Mouse (Mus musculus) neural tube, embryonic 11.5 days (tissue): ENCODE results near the gene Msi2. TPM values are rescaled to one million over a fixed set of nuclear protein-coding genes. Genes with fewer than 3 reads are reported as not detected.

Source experiments
- ATAC-seq: fragments of 200-750 bp; cut with Nextera tagmentation; 2 replicates; pipeline ENCODE4 v1.8.0; 2017; ENCODE audit warnings: moderate number of reproducible peaks, mild to moderate bottlenecking, moderate TSS enrichment, moderate library complexity; ENCODE audit not compliant: insufficient read depth, low FRiP score, low TSS enrichment
- DNase-seq: peaks from one replicate; pipeline ENCODE4 v3.0.0-alpha.2; 2015; ENCODE audit warnings: low spot score
- H3K27ac ChIP-seq: fragments of 300-500 bp; sonication (generic); 2 replicates; pipeline ENCODE4 v1.5.1; 2014; ENCODE audit warnings: low read depth, mild to moderate bottlenecking, low read length
- H3K27me3 ChIP-seq: fragments of 300-500 bp; sonication (generic); 2 replicates; pipeline ENCODE4 v1.6.1; 2014; ENCODE audit warnings: mild to moderate bottlenecking, low read length, mixed read lengths; ENCODE audit not compliant: control insufficient read depth, insufficient read depth
- H3K36me3 ChIP-seq: fragments of 300-500 bp; sonication (generic); 2 replicates; pipeline ENCODE4 v1.6.1; 2014; ENCODE audit warnings: mild to moderate bottlenecking, low read length, moderate library complexity, mixed read lengths; ENCODE audit not compliant: control insufficient read depth, insufficient read depth
- H3K4me1 ChIP-seq: fragments of 300-500 bp; sonication (generic); 2 replicates; pipeline ENCODE4 v1.6.1; 2014; ENCODE audit warnings: low read length, mixed read lengths; ENCODE audit not compliant: control insufficient read depth, insufficient read depth
- H3K4me2 ChIP-seq: fragments of 300-500 bp; sonication (generic); 2 replicates; pipeline ENCODE4 v1.6.1; 2014; ENCODE audit warnings: low read depth, mild to moderate bottlenecking, moderate library complexity
- H3K4me3 ChIP-seq: fragments of 300-500 bp; sonication (generic); 2 replicates; pipeline ENCODE4 v1.5.1; 2014; ENCODE audit warnings: low read depth, low read length
- H3K9ac ChIP-seq: fragments of 300-500 bp; sonication (generic); 2 replicates; pipeline ENCODE4 v1.6.1; 2014; ENCODE audit warnings: mild to moderate bottlenecking, low read length
- H3K9me3 ChIP-seq: fragments of 300-500 bp; sonication (generic); 2 replicates; pipeline ENCODE4 v1.6.1; 2016; ENCODE audit warnings: low read length; ENCODE audit not compliant: control insufficient read depth
- WGBS: fragments of 180-500 bp; shearing (Covaris S2); extraction: QIAGEN DNeasy Blood & Tissue Kit; methylation state at CpG from one replicate; pipeline ENCODE4 v1.1.7; 2014; 5-methylcytosine and 5-hydroxymethylcytosine counted together
- polyA plus RNA-seq: library from polyadenylated mRNA; unstranded; fragments of >200 nt; fragmentation: Nextera tagmentation; extraction: Ambion mirVana; gene quantifications from 2 replicates; pipeline ENCODE4 v1.2.1, GENCODE M21; 2014

Gene Msi2
- polyA plus RNA-seq, 1 experiment from 2014 or later: 20.6 TPM

- Histone ChIP-seq H3K4me3 (no peak overlapping the region), H3K27ac (no peak overlapping the region), H3K4me1 (peaks cover 62% of the 10 kb centered on the region), H3K36me3 (no peaks in the 10 kb centered on the region), H3K27me3 (no peaks in the 10 kb centered on the region), H3K4me2 (no peak overlapping the region), H3K9ac (no peak overlapping the region), H3K9me3 (no peaks in the 10 kb centered on the region)
- ATAC-seq (peak; percentile 2; the same call in 1 of the 2 replicates), DNase-seq (no peak)
- 78% methylated on average over 6 of the region's 6 CpGs for WGBS
Measured at GRCm38 (mm10) chr11:88548832-88549528, 169.3 kb downstream of the Msi2 start.

GRCm38 (mm10) chr11:88548423-88548822 lies 169.9 kb downstream of the Msi2 start:
- 79% methylated on average over 7 of the region's 7 CpGs for WGBS
- no peak overlapping the region for H3K9ac ChIP-seq

GRCm38 (mm10) chr11:88543771-88544170 lies 174.5 kb downstream of the Msi2 start:
- H3K27ac ChIP-seq: no peak overlapping the region
- no peak overlapping the region for H3K4me3 ChIP-seq
- no peaks in the 10 kb centered on the region; the same call in 1 of the 2 replicates for H3K36me3 ChIP-seq
- H3K9ac ChIP-seq: no peak overlapping the region
- 82% methylated on average over 6 of the region's 6 CpGs for WGBS
- no peaks in the 10 kb centered on the region for H3K9me3 ChIP-seq
- DNase-seq: no peak
- no peaks in the 10 kb centered on the region for H3K27me3 ChIP-seq
- H3K4me1 ChIP-seq: peaks cover 35% of the 10 kb centered on the region
- H3K4me2 ChIP-seq: no peak overlapping the region
- no peak for ATAC-seq

More at GRCm38 (mm10) chr11:88548423-88548822, 169.9 kb downstream of the Msi2 start:
- no peaks in the 10 kb centered on the region for H3K27me3 ChIP-seq
- H3K27ac ChIP-seq: 0 out of 2 replicates have a peak overlapping the region, but pooled peaks have one; percentile 20
- DNase-seq (no peak), ATAC-seq (no peak)
- H3K4me3 ChIP-seq: no peak overlapping the region
- H3K4me1 ChIP-seq: peaks cover 57% of the 10 kb centered on the region
- no peak overlapping the region for H3K4me2 ChIP-seq
- H3K36me3 ChIP-seq: no peaks in the 10 kb centered on the region; the same call in 1 of the 2 replicates
- H3K9me3 ChIP-seq: no peaks in the 10 kb centered on the region

GRCm38 (mm10) chr11:88542817-88543216 lies 175.5 kb downstream of the Msi2 start:
- Histone ChIP-seq H3K9me3 (no peaks in the 10 kb centered on the region), H3K27me3 (no peaks in the 10 kb centered on the region), H3K27ac (no peak overlapping the region), H3K9ac (no peak overlapping the region), H3K4me3 (no peak overlapping the region), H3K4me2 (no peak overlapping the region), H3K36me3 (no peaks in the 10 kb centered on the region; the same call in 1 of the 2 replicates), H3K4me1 (peaks cover 35% of the 10 kb centered on the region)
- ATAC-seq (no peak), DNase-seq (no peak)
- 89% methylated on average over 3 of the region's 3 CpGs for WGBS

DNA sequence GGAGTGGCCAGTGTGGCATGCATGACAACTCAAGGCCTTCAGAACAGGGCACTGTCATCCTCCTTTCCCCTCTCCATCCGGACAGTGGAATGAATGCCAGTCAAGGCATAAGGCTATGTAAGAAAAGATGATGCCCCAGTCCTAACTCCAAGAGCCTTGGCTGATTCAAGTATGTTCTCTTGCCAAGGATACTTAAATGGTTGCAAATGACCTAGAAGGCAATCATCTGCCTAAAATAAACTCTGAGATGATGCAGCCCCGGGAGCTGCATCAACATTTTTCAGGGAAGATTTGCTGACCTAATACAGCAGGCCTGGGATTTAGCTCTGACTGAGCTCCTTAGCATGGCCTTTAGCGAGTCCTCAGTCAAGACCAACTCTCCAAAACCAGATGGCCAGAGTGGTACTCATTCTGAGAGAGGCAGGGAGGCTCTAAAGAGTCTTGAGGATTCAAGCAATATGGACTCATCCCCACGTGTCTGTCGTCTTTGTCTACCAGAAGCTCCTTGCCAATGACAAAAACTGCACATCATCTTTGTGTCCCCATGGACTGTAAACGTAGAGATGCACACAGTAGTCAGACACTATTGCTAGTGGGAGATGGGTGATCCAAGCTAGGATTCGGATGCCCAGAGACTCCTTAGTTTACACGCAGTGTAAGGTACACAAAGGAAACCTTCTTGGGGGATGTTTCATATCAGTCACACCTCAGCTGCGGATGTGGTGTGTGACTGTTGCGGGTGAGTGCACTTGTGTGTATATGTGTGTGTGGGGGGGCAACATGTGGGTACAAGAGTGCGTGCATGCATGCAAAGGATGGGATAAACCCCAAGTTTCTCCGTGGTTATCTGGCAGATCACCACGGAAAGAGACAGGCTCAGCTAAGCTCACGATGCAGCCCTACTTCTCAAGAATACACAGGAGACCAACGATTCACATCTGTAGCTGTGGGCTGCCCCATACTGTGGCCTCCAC lies 176.4 kb downstream of the Msi2 start:
- H3K27ac ChIP-seq: no peak overlapping the region
- no peaks in the 10 kb centered on the region; the same call in 1 of the 2 replicates for H3K36me3 ChIP-seq
- H3K9me3 ChIP-seq: no peaks in the 10 kb centered on the region
- no peak overlapping the region for H3K9ac ChIP-seq
- no peak overlapping the region for H3K4me2 ChIP-seq
- no peak for ATAC-seq
- no peak for DNase-seq
- peaks cover 33% of the 10 kb centered on the region for H3K4me1 ChIP-seq
- 88% methylated on average over 15 of the region's 15 CpGs for WGBS
- H3K4me3 ChIP-seq: no peak overlapping the region
- H3K27me3 ChIP-seq: no peaks in the 10 kb centered on the region

- H3K27me3 ChIP-seq: no peaks in the 10 kb centered on the region
- H3K4me3 ChIP-seq: no peak overlapping the region
- DNase-seq (peak; percentile 44), ATAC-seq (no peak)
- WGBS: 45% methylated on average over 8 of the region's 8 CpGs
- H3K4me2 ChIP-seq: no peak overlapping the region
- H3K9me3 ChIP-seq: no peaks in the 10 kb centered on the region
- 0 out of 2 replicates have a peak overlapping the region, but pooled peaks have one; percentile 7 for H3K27ac ChIP-seq
- no peak overlapping the region for H3K9ac ChIP-seq
- H3K36me3 ChIP-seq: no peaks in the 10 kb centered on the region; the same call in 1 of the 2 replicates
- H3K4me1 ChIP-seq: peaks cover 46% of the 10 kb centered on the region
Measured at GRCm38 (mm10) chr11:88539637-88540478, 178.5 kb downstream of the Msi2 start.

- H3K4me3 ChIP-seq: no peak overlapping the region
- no peak overlapping the region for H3K4me2 ChIP-seq
- no peak overlapping the region for H3K9ac ChIP-seq
- no peaks in the 10 kb centered on the region; the same call in 1 of the 2 replicates for H3K36me3 ChIP-seq
- 76% methylated on average over 13 of the region's 13 CpGs for WGBS
- DNase-seq (no peak), ATAC-seq (peak; percentile 27; the same call in 1 of the 2 replicates)
- H3K4me1 ChIP-seq: peaks cover 51% of the 10 kb centered on the region
- no peaks in the 10 kb centered on the region for H3K27me3 ChIP-seq
- no peaks in the 10 kb centered on the region for H3K9me3 ChIP-seq
- H3K27ac ChIP-seq: no peak overlapping the region
Measured at GRCm38 (mm10) chr11:88538710-88539340, 179.5 kb downstream of the Msi2 start.

- no peak for DNase-seq
- H3K9me3 ChIP-seq: no peaks in the 10 kb centered on the region
- no peak overlapping the region for H3K27ac ChIP-seq
- H3K4me1 ChIP-seq: peaks cover 50% of the 10 kb centered on the region
- ATAC-seq: no peak
- 68% methylated on average over 7 of the region's 7 CpGs for WGBS
- H3K27me3 ChIP-seq: no peaks in the 10 kb centered on the region
- H3K36me3 ChIP-seq: no peaks in the 10 kb centered on the region
- H3K4me3 ChIP-seq: no peak overlapping the region
- H3K4me2 ChIP-seq: no peak overlapping the region
- H3K9ac ChIP-seq: no peak overlapping the region
Measured at GRCm38 (mm10) chr11:88537344-88537743, 181.0 kb downstream of the Msi2 start.
